Mouse (Mus musculus) myocyte (in vitro differentiated cells): ENCODE measurements around the gene Itgb1bp1. TPM values are rescaled to one million over a fixed set of nuclear protein-coding genes. Genes with fewer than 3 reads are reported as not detected.
A peak's percentile ranks its signal among the peaks of the same experiment; 100 is the strongest.

Source experiments
- H3K27me3 ChIP-seq: one replicate; pipeline ENCODE4 v1.6.1; 2011; ENCODE audit not compliant: control insufficient read depth, insufficient read depth, insufficient read length
- H3K36me3 ChIP-seq: one replicate; pipeline ENCODE4 v1.6.1; 2011; ENCODE audit not compliant: control insufficient read depth, insufficient read depth
- H3K4me2 ChIP-seq: one replicate; pipeline ENCODE4 v1.6.1; 2011; ENCODE audit warnings: low read depth, control low read depth
- H3K4me3 ChIP-seq: one replicate; pipeline ENCODE4 v1.5.1; 2011; ENCODE audit warnings: mild to moderate bottlenecking, control low read depth, moderate library complexity
- H3K79me2 ChIP-seq: one replicate; pipeline ENCODE4 v1.6.1; 2011; ENCODE audit not compliant: control insufficient read depth, insufficient read depth
- H3ac ChIP-seq: one replicate; pipeline ENCODE4 v1.6.1; 2011; ENCODE audit not compliant: control insufficient read depth, insufficient read length
- CEBPB ChIP-seq: IDR thresholded peaks from 2 replicates; pipeline ENCODE4 v1.6.1; 2011; ENCODE audit warnings: mild to moderate bottlenecking, moderate library complexity; ENCODE audit not compliant: poor library complexity, insufficient read depth, severe bottlenecking
- E2F4 ChIP-seq: IDR thresholded peaks from one replicate; pipeline ENCODE4 v1.6.1; 2011; ENCODE audit warnings: mild to moderate bottlenecking, control low read depth, moderate library complexity; ENCODE audit not compliant: insufficient read depth
- MAX ChIP-seq: IDR thresholded peaks from one replicate; pipeline ENCODE4 v1.6.1; 2011; ENCODE audit warnings: low read depth, mild to moderate bottlenecking, control low read depth
- MYOD1 ChIP-seq, 3 experiments: IDR thresholded peaks; one replicate each; pipeline ENCODE4 v1.6.1; 2011; ENCODE audit warnings: control low read depth in 2 of 3, low read depth in 2 of 3, mild to moderate bottlenecking in 2 of 3, moderate library complexity in 1 of 3; ENCODE audit not compliant: insufficient read length in 2 of 3, control insufficient read depth in 1 of 3
- MYOG ChIP-seq, 3 experiments: IDR thresholded peaks; one replicate each; pipeline ENCODE4 v1.6.1; 2011; ENCODE audit warnings: control low read depth in 2 of 3, low read depth in 2 of 3, mild to moderate bottlenecking in 2 of 3; ENCODE audit not compliant: insufficient read length in 2 of 3, control insufficient read depth in 1 of 3, insufficient read depth in 1 of 3
- POLR2A ChIP-seq: IDR thresholded peaks from one replicate; pipeline ENCODE4 v1.6.1; 2011; ENCODE audit warnings: low read depth, mild to moderate bottlenecking, control low read depth, moderate library complexity; ENCODE audit not compliant: insufficient read length
- POLR2AphosphoS2 ChIP-seq: IDR thresholded peaks from one replicate; pipeline ENCODE4 v1.6.1; 2011; ENCODE audit warnings: low read depth, control low read depth; ENCODE audit not compliant: insufficient read length
- REST ChIP-seq: IDR thresholded peaks from one replicate; pipeline ENCODE4 v1.6.1; 2011; ENCODE audit warnings: mild to moderate bottlenecking, control low read depth, moderate library complexity; ENCODE audit not compliant: insufficient read depth, insufficient read length
- SRF ChIP-seq: IDR thresholded peaks from one replicate; pipeline ENCODE4 v1.6.1; 2011; ENCODE audit warnings: low read depth; ENCODE audit not compliant: control insufficient read depth, insufficient read length
- TCF12 ChIP-seq: IDR thresholded peaks from one replicate; pipeline ENCODE4 v1.6.1; 2011; ENCODE audit warnings: mild to moderate bottlenecking, control low read depth; ENCODE audit not compliant: poor library complexity, insufficient read depth, severe bottlenecking
- TCF3 ChIP-seq: IDR thresholded peaks from one replicate; pipeline ENCODE4 v1.6.1; 2011; ENCODE audit warnings: low read depth, control low read depth; ENCODE audit not compliant: insufficient read length
- USF1 ChIP-seq: IDR thresholded peaks from one replicate; pipeline ENCODE4 v1.6.1; 2011; ENCODE audit warnings: low read depth, mild to moderate bottlenecking, control low read depth, moderate library complexity
- polyA plus RNA-seq: library from polyadenylated mRNA; unstranded; fragments of >200 nt; fragmentation: generic; extraction: Trizol; gene quantifications from one replicate; pipeline ENCODE4 v1.2.1, GENCODE M21; 2012; ENCODE audit warnings: missing spikeins

Gene Itgb1bp1
- polyA plus RNA-seq, 1 experiment = 45.4 TPM

DNA sequence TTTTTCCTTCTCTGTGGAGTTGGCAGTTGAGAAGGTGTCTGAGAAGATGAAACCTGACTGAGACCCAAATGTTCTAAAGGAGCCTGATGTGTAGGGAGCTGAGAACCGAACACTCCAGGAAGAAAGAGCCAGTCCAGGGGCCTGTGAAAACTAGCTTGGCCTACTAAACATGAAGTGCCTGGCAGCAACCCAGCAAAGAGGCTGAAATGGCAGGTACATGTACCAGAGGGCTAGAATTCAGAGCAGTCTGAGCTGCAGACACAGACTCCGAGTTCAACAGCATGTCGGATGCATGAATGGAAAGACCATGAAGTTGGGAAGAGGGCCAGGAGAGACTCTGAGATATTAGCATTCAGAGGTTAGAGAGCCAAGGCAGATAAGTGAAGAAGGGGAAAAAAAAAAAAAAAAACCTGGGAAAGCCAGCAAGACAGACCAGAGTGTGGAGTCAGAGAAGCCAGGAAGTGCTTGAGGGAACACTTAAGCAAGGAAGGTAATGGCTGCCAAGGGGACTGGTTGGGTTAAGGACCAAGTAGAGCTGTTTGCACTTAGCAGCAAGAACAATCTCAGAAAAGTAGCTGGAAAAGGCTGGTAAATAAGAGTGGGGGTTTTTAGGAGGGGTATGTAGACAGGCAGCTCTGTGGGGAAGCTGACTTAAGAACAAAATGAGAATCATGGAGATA lies 2.8 kb upstream of the Itgb1bp1 start:
- TF ChIP-seq TCF3 = no peak
- TF ChIP-seq MAX = no peak
- no peak for TF ChIP-seq MYOD1 (IDR thresholded peaks at IDR 0.05; ENCODE audit: control insufficient read depth in 1 of 3, insufficient read length in 2 of 3, low read depth in 2 of 3)
- no peak for TF ChIP-seq TCF12
- TF ChIP-seq USF1 = no peak
- TF ChIP-seq CEBPB = no peak
- no peak for TF ChIP-seq POLR2A
- TF ChIP-seq POLR2AphosphoS2 = no peak
- Histone ChIP-seq H3K4me3 (no peak overlapping the region), H3ac (no peak overlapping the region), H3K79me2 (peaks cover 21% of the 10 kb centered on the region), H3K27me3 (no peaks in the 10 kb centered on the region), H3K36me3 (peaks cover 21% of the 10 kb centered on the region), H3K4me2 (no peak overlapping the region)

DNA sequence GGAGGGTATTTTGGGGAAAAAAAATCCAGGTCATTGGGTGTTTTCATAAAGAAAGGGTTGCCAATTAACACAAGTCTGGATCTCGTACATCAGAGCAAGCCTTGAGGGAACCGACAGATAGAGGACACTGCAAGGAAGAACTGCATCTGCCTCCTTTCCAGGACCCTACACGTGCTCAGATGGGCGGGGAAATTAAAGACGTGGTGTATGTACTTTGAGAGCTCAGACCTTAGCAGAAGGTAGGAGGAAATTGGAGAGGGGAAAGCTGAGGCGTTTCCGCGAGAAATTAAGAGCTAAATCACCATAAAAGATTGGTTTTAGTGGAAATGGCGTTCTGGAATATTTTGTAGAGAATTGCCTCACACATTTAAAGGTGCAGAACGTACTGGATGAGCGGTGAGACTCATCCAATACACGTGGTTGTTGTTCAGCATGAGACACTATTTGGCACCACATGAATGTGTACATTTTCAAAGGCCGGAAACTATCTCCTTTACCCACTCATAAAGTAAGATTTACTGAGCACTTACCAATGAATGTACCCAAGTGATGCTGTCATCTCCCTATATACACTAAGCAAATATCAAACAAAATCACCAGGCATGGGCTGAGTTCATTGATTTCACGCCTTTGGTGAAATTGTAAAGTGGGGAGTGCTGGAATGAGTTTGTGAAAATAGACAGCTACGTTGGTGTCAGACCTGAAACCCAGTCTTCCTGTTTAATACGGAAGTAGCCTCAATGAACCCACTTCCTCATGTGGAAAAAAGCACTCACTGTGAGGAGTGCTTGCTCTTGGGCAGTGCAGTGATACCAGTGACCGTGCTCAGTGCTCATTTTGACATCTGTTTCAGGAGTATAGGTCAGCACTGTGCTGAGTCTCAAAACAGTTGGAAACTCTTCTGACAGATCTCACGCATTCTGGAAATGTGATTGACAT lies 897 bp upstream of the Itgb1bp1 start:
- TF ChIP-seq POLR2AphosphoS2 (no peak), E2F4 (no peak), TCF12 (no peak), REST (no peak), USF1 (peak; percentile 52), SRF (no peak), POLR2A (no peak)
- peaks cover 15% of the 10 kb centered on the region for H3K36me3 ChIP-seq
- peaks cover 21% of the 10 kb centered on the region for H3K79me2 ChIP-seq
- H3K4me2 ChIP-seq = peak overlapping the region; percentile 88
- no peaks in the 10 kb centered on the region for H3K27me3 ChIP-seq
- H3K4me3 ChIP-seq = peak overlapping the region; percentile 92
- H3ac ChIP-seq = peak overlapping the region; percentile 79

DNA sequence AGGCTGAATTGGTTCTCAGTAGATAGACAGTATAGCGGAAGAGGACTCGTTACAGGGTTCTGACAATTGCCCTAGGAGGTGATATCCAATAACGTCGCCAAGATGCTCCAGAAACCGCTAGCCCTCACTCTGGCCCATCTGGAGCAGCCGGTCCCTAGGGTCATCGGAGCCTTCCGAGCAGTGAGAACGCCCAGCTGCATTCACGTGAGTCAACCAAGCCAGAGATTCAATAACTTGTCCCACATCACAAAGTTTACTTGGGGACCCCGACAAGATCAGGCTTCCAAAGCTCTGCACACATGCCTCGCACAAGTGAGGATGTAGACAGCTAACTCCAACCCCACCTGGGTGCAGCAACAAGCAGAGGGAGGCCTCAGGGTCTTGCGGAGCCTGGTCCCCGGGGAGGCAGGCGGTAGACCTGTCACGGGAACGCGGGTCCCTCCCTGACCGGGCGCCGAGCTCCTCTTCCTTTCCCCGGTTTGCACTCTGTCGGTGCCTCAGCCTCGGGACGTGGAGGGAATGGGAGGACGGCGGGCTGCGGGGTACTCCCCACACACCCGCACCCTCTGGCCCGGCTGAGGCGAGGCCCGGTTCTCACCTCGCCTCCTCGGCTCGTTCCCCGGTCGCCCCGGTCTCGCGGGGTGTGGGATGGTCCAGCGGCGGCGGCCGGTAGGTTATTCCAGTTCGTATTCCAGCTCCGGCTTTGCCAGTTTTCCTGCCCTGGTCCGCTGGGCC lies 409 bp downstream of the Itgb1bp1 start:
- peak overlapping the region; percentile 79 for H3ac ChIP-seq
- no peaks in the 10 kb centered on the region for H3K27me3 ChIP-seq
- peaks cover 8% of the 10 kb centered on the region for H3K36me3 ChIP-seq
- H3K79me2 ChIP-seq = peaks cover 21% of the 10 kb centered on the region
- H3K4me3 ChIP-seq = peak overlapping the region; percentile 92
- H3K4me2 ChIP-seq = peak overlapping the region; percentile 93
- no peak for TF ChIP-seq MYOD1 (IDR thresholded peaks at IDR 0.05; ENCODE audit: control insufficient read depth in 1 of 3, insufficient read length in 2 of 3, low read depth in 2 of 3)
- TF ChIP-seq POLR2AphosphoS2 = no peak
- TF ChIP-seq POLR2A = peak; percentile 62
- TF ChIP-seq USF1 = no peak
- no peak for TF ChIP-seq REST

DNA sequence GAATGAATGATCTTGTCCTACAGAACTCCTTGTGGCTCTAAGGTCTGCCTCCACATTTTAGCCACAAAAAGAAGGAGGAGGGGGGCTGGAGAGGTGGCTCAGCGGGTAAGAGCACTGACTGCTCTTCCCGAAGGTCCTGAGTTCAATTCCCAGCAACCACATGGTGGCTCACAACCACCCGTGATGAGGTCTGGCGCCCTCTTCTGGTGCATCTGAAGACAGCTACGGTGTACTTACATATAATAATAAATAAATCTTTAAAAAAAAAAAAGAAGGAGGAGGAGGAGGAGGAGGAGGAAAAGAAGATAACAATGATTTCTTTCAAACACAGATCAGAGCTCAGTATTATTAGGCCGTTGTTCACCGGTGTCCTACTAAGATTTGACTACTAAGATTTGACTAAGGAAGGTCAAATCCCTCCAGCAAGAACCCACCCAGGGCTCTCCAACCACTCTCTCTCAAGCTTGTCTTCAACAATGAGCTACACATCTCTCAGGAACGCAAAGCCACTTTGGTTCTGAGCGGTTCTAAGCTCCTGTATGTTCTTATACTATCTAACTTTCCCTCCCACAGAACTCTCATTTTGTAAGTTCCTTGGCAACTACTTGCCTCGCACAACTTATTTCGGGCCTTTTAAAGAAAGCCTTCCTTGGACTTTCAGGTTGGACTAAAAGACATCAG lies 1.2 kb downstream of the Itgb1bp1 start, which contains the start of gene Cpsf3:
Gene Cpsf3, plus strand, starts transcription at position 631 of the 681 bp plus-strand sequence.
- Histone ChIP-seq H3K4me3 (peak within 1 kb of the TSS; percentile 92), H3K4me2 (peak within 1 kb of the TSS; percentile 93), H3K36me3 (peaks cover under 1% of the 10 kb centered on the region), H3ac (peak within 1 kb of the TSS; percentile 79), H3K79me2 (peaks cover 21% of the 10 kb centered on the region), H3K27me3 (no peaks in the 10 kb centered on the region)
- no peak for TF ChIP-seq REST
- TF ChIP-seq MAX = no peak
- TF ChIP-seq POLR2A = no peak
- no peak for TF ChIP-seq USF1
- TF ChIP-seq TCF3 = no peak

DNA sequence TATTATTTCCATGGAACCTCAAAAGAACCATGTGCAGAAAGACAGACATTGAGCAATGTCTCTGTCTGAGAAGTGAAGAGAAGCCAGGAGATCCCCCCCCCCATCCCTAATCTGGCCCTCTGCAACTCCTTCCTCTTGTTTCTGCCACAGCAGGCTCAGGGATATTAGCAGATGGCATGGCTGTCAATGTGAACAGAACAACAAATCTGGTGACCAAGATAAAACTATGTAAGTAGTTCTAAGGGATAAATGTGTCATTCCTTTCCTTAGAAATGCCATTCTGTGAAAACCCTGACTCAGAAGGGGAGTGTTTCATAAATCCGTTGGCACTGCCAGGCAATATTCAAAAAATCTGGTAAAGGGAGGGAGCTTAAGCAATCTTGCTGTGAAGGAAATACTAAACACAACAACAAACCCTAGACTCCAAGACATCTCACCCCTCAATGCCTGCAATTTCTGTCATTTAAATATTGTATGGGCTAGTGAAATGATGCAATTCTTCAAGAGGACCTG lies 8.7 kb downstream of the Itgb1bp1 start:
- no peaks in the 10 kb centered on the region for H3K27me3 ChIP-seq
- no peak for TF ChIP-seq MAX
- no peak for TF ChIP-seq MYOG (IDR thresholded peaks at IDR 0.05; ENCODE audit: control insufficient read depth in 1 of 3, insufficient read depth in 1 of 3, insufficient read length in 2 of 3, low read depth in 2 of 3)
- no peak for TF ChIP-seq CEBPB
- no peak for TF ChIP-seq POLR2A
- TF ChIP-seq TCF3 = no peak
- TF ChIP-seq TCF12 = no peak
- TF ChIP-seq MYOD1 (IDR thresholded peaks at IDR 0.05; ENCODE audit: control insufficient read depth in 1 of 3, insufficient read length in 2 of 3, low read depth in 2 of 3) = no peak
- TF ChIP-seq REST = no peak
- no peak for TF ChIP-seq SRF
- TF ChIP-seq POLR2AphosphoS2 = no peak
- TF ChIP-seq E2F4 = no peak
- no peak for TF ChIP-seq USF1

More for the DNA sequence above, 8.7 kb downstream of the Itgb1bp1 start:
- H3K4me2 ChIP-seq = no peak overlapping the region
- H3K36me3 ChIP-seq = peaks cover 6% of the 10 kb centered on the region
- no peak overlapping the region for H3K4me3 ChIP-seq
- no peak overlapping the region for H3ac ChIP-seq
- H3K79me2 ChIP-seq = no peaks in the 10 kb centered on the region
